Mouse (Mus musculus) adrenal gland (tissue): Measurements from ENCODE around the gene Itga11.
"Not testable (repeated sequence)": the region's sequence is repeated elsewhere in the genome, so short reads cannot be mapped to it uniquely, and the experiment has no call there.

Source experiments
- intact Hi-C: fragments of 180-260 bp; cut with DNase I; formaldehyde crosslinking; loops from one replicate; pipeline ENCODE4 v1.15.1; 2025

Gene Itga11

DNA sequence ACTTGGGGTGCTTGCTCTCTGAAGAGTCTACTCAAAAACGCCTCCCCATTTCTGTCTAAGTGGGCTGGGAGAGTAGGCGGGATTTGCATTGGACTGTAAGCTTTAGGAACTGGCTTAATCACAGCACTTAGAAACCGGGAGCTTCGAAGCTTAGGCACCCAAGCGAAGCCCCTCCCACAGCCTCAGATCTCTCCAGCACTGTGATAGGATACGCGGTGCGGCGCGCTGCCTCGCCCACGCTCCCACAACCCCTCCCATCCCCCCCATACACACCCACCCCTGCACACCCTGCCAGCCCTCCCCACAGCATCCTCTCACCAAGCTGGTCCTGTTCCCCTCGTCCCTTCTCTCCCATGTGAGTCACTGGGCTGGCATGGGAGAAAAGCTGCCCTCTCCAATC is 85.9 kb downstream of the Itga11 start:
- intact Hi-C loops, result no loop called here

GRCm38 (mm10) chr9:62765346-62765745 is 87.7 kb downstream of the Itga11 start:
- intact Hi-C loops, result no loop called here

DNA sequence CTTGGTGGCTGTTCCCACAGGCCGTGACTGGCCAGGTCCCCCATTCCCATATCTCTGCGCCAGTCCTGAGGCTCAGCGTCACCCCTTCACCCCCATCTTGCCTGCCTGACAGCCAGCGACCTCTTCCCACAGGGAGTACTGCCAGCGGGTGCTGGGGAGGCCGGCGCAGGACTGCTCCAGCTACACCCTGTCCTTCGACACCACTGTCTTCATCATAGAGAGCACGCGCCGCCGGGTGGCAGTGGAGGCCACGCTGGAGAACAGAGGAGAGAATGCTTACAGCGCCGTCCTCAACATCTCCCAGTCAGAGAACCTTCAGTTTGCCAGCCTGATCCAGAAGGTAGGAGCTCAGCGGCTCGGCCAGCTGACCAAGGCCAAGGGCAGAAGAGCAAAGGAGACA is 89.8 kb downstream of the Itga11 start:
- intact Hi-C loops, result no loop called here

DNA sequence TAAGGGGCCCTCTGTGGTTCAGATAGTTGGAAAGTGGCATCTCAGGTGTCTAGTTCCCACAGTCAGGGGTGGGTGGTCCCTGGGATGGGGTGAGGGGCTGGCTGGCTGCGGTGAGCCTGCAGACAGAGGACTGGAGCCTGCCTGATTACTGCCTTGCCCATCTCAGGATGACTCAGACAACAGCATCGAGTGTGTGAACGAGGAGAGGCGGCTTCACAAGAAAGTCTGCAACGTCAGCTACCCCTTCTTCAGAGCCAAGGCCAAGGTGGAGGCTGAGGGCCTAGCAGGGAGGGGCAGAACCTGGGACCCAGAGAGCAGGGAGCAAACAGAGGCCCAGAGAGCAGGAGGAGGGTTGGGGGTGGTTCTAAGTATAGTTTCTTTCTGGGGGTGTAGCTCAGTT is 90.7 kb downstream of the Itga11 start:
- intact Hi-C loops, result no loop called here

DNA sequence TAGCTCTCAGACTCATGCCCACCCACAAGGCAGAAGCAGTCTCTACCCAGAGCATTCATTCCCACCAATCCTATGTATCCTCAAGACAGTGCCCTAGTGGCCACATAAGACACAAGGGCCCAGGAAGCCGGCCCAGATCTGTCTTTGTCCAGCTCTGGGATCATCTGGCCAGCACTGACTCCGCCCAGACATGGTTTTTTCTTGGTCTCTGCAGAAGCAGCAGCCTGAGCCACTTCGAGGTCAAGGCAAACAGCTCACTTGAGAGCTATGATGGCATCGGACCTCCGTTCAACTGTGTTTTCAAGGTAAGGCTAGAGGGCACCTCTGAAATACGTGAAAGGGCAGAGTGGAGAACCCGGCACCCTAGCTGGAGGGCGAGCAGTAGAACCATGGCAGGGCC is 95.1 kb downstream of the Itga11 start:
- intact Hi-C loops, result loop anchor here (10.0 kb wide), 2 partner anchors 298 to 488 kb away; partner anchors contain the start of gene Spesp1

- intact Hi-C loops, result loop anchor here (5.0 to 10.0 kb wide), 4 partner anchors 33 to 491 kb away; partner anchors contain the start of gene Spesp1
Observed at GRCm38 (mm10) chr9:62775464-62775863, 97.8 kb downstream of the Itga11 start.

GRCm38 (mm10) chr9:62777461-62777860 is 99.8 kb downstream of the Itga11 start:
- intact Hi-C loops, result loop anchor here (5.0 to 10.0 kb wide), 4 partner anchors 35 to 493 kb away; partner anchors contain the start of gene Spesp1

DNA sequence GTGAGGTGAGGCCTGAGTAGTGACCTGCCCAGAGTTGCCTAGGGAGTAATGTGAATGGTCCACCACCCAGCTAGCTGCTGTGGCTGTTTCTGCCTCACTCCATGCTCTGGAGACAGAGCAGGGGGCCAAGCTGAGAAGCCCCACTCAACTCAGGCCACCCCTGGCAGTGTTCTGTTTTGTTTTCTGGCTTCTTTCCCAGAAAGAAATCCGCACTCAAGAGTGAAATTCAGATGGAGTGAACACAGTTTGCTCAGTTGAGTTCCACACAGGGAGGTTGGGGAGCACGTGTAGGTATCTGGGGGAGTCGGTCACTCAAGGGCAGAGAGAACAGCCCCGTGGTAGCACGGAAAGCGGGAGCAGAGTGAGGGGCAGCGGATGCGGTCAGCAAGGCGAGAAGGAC is 101.1 kb downstream of the Itga11 start:
- intact Hi-C loops, result loop anchor here (5.0 to 10.0 kb wide), 4 partner anchors 36 to 494 kb away; partner anchors contain the start of gene Spesp1

DNA sequence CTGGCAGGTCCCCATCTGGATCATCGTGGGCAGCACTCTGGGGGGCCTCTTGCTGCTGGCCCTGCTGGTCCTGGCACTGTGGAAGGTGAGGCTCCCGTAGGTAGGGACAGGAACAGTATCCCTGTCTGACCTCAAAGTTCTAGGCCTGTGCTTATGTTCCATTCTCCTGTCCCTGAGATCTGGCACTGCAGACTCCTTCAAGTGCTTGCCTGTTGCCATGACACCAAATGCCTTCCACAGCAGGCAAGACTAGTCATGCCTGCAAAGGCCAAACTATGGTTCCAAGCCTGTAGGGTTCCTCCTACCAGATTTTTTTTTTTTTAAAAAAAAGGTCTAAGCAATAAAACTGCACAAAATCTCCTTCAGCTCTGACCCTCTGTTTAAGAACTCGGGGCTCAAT is 104.3 kb downstream of the Itga11 start:
- intact Hi-C loops, result no loop called here

GRCm38 (mm10) chr9:62782976-62783781 is 105.6 kb downstream of the Itga11 start:
- intact Hi-C loops, result no loop called here

GRCm38 (mm10) chr9:62784233-62784632 is 106.6 kb downstream of the Itga11 start:
- intact Hi-C loops, result no loop called here

DNA sequence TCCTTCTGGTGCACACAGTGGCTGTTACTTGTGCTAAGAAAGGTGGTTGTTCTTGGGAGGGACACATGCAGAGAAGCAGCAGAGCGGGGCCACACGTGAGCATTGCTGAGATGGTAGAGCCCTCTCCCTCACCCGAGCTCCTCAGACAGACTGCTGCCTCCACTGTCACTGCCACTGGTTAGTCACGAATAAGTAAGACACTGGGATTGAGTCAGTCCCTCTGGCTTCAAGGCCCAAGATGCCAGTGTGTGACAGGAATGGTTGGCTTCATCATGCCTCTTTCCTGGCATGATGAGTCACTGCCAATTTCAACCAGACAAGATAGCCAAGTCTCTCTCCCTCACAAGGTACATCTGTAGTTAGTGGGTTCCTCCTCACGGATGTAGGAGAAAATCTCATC is 109.1 kb downstream of the Itga11 start:
- intact Hi-C loops, result no loop called here

DNA sequence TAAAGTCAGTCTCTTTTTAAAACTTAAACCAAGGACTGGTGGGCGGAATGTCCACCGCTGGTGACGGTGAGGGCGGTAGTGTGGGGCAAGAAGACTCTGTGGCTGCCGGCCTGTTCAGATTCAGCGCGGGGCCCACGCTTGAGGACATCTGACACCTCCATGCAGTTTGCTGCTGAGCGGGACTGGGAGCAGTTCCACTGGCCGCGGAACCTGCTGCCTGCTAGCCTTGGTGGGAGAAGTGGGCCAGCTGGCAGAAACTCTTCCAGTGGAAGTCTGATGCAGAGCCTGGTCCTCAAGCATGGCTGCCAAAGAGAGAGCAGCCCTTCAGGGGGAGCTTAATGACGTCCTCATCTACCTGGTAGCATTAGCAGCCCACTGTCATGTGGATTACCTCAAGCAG is 112.2 kb downstream of the Itga11 start:
- intact Hi-C loops, result no loop called here

DNA sequence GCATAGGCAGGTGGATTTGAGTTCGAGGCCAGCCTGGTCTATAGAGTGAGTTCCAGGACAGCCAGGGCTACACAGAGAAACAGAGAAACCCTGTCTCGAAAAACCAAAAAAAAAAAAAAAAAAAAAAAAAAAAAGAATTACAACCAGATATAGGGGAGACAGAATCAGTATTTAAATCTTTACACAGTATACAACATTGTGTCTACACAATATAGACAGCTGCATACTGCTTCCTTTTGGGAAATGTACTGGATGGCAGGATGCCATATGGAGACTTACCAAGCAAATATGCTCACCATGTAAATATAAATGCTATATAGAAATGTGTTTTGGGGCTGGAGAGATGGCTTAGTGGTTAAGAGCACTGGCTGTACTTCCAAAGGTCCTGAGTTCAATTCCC is 121.6 kb downstream of the Itga11 start:
- intact Hi-C loops, result not testable (repeated sequence)

DNA sequence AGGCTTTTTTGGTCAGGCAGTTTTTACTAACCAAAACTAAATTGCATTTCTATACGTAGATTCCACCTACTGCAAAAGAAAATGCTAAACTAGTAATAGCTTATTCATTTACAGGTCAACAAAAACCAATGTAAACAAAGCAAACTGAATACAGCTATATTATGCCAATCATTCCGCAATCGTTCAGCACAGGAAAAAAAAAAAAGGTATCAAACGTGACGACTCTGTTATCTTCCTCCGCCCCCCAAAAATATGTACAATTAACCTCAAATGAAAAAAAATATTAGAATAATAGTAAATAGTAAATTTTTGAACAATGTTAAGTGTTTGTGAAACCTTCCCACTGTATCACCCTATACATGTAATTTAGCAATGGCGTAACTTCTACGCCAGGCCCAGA is 132.5 kb downstream of the Itga11 start:
- intact Hi-C loops, result no loop called here

DNA sequence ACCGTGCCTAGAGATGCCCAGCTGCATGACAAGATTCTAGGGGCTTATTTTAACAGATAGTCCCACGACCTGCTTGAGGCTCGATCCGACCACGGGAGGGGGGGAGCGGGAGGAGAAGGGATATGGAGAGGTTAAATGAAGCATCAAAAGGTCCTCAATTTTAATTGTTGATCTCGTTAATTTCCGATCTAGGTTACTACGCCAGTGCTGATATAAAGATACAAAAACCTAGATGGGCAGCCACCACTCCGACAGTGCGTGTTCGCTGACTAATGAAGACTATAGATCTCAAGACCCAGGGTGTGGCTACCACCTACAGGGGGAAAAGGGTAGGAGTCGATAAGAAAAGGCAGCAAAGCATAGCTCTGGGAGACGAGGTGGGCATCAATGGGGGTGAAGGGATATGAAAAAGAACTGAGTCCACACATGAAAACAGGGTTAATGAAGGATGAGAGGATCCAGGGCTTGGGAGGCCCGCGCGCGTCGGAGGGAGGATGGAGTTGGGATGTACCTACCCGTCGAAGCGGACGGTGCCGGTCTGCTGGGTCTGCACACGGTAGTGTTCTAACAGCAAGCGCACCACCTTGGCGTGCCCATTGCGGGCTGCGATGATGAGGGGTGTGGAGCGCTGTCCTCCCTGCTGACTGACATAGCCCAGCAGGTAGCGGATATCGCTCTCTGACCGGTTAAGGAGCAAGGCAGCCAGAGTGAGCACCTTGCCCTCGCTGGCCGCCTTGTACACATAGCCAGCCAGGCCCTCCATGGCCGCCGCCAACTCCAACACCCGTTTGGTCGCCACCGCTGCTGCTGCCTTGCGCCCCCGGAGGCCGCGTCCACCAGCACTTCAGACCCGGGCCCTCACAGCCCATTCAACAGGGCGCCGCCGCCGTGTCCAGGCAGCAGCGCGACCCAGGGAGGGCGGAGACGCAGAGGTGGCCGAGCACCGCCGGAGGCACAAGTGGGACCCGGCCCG is 133.2 kb downstream of the Itga11 start:
- intact Hi-C loops, result no loop called here

DNA sequence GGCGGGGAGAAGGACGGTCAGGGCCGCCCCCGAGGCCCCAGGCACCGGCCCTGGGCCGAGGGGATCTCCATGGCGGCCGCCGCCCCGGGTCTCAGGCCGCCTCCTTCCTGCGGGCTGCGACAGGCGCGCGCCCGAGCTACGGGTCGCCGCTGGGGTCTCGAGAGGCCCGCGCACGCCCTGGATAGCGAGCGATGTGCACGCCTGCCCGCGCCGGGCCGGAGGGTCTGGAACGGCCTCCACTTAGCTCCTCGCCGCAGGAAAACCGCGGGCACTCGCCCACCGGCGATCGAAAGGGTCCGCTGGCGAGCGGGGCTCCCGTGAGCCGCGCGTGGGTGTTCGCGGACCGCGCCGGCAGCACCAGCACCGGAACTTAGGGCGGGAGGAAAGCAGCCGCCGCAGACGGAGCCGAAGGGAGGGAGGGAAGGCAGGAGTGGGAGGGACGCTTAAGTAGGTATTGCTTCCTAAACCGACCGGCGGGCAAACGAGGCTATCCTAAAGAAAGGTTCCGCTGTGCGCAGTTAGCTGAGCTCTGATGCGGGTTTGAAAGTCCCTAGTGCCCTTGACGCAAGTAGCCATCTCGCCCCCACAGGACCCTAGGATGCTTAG is 134.0 kb downstream of the Itga11 start, which contains the start of gene Fem1b:
Gene Fem1b, minus strand, starts transcription at position 419 of the 606 bp plus-strand sequence.
- intact Hi-C loops, result no loop called here

DNA sequence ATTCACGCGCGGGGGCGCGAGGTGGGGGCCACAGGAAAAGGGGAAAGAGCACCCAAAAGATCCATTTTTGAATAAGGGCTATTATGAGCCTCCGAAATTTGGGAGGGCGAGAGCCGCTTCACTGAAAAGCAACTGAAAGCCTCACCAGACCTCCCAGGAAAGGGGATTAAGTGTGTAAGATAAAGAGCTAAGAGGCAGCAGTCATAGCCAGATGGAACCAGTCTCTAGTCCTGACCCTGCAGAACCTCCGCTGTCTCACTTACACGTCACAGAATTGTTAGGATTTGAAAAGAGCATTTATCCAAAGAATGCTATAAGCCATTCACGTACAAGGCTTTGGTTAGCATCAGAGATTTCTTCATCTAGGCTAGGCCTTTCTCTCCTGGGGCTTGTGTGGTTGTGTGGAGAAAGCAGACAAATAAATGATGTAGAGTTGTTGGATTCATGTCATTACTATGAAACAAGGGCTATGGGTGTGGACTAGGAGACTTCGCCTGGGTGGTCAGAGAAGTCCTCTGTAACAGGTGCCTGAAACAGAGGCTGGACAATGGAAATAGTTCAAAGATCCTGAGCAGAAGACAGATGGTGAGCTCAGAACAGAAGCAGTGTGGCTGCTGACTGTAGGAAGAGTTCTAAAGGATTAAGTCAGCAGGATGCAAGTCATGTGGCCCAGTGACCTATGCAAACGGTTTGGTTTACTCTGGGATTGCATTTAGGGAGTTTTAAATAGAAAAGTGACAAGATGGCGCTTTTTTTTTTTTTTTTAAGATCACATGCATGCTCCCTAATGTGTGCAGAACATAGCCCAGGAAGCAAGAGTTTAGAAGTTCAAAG is 134.8 kb downstream of the Itga11 start:
- intact Hi-C loops, result no loop called here

DNA sequence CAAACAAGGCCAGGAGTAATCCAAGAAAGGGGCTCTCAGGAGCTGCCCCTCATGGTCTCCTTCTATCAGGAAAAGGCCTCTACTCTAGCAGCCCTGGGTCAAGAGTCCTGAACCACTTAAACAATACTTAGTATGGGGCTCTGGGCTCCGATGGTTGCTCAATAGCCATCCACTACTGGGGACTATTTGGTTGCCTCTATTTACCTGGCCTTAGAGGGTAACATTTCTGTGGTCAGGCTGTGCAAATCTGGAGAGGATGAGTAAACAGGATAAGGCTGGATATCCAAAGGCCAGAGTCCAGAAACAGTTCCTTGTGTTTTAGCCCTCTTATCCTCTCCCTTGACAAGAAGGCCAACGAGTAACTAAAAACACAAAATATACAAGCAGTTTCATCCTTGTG is 137.1 kb downstream of the Itga11 start:
- intact Hi-C loops, result no loop called here

DNA sequence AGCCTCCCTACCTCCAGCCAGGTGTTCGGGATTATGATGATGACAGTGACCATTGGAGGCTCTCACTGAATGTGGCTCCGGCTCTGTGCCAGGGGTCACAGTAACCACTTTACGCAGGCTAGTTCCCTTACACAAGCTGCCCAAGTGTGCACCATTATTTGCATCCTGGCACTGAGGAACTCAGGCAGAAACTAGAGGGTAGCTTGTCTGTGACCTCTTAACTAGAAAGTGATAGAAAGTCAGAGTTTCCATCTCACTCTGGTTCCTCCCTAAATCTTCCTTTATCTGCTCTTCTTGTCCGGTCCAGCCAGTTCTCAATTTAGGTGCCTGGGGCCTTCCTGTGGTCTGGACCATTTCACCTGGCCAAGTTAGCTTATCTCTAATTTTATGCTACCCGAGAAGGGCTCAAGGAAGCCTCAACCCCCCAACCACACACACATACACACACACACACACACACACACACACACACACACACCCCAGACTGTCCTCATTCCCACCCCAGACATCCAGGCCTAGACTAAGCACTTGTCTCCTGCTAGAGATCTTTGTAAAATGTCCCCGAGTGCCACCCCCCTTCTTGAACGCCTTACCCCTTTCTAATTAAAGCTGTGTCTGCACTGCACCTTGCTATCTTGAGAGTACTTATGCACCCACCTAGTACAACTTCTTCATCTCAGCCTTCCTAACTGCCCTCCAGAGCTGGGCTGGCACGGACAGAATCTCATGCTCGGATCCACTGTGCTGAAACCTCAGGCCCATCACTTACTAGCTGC is 138.9 kb downstream of the Itga11 start:
- intact Hi-C loops, result no loop called here
